ENCODE assay signal across 8 mouse cellular contexts in the genomic region with DNA sequence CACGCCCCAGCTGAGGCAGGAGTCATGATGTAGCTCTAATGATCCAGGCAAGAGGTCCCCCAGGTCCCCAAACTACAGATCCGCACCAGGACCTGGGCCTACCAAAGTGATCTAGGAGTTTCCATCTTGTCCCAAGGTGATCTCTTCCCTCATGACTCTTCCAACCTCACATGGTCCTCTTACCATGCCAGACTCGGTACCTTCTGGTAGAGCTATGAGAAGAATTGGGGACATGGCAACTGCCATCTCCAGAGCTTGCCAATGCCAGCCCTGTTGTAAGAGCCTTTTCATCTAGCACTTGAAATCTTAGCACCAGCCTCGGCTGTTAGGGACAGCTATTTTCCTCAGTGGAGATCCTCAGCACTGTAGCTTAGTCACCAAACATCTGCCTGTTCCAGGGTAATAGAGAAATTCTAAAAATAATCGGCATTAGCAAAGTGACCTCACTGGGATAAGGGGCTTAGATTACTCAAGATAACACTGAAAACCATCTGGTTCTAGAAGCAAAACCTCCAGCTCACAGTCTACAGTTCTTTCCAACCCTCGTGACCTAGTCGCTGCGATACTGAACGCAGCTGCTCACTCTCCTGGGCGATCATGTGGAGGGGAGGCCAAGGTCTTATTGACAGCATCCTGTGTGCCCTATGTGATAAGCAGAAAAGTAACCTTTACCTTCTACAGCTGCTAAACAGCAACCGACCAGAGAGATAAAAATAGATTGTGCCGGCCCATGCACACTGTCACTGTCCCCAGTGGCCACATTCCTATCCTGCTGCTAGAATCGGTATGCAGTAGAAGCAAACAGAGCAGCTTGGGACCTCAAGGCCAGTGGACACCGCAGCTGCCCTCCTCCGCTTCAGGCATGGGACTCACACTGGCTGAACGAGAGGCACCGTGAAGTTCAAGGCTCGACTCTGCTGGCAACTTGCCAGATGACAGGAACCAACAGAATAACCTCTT.
DNase-seq lines count a peak whose midpoint lies in the region; ATAC-seq lines count a peak whose summit lies in the region.

No protein-coding gene starts in this region.

- H3K9me3 ChIP-seq in embryonic facial prominence, embryonic 12.5 days = no peaks in the 10 kb centered on the region
- H3K9me3 ChIP-seq in embryonic facial prominence, embryonic 10.5 days = no peaks in the 10 kb centered on the region
- no peaks in the 10 kb centered on the region for H3K9me3 ChIP-seq in heart, embryonic 10.5 days
- no peaks in the 10 kb centered on the region for H3K9me3 ChIP-seq in liver, embryonic 12.5 days (replicated peaks)

- no peak overlapping the region for H3K9ac ChIP-seq in embryonic facial prominence, embryonic 12.5 days
- H3K9ac ChIP-seq in liver, embryonic 12.5 days = no peak overlapping the region

- peaks cover 15% of the 10 kb centered on the region; the same call in 1 of the 2 replicates for H3K4me1 ChIP-seq in embryonic facial prominence, embryonic 12.5 days
- peaks cover 10% of the 10 kb centered on the region for H3K4me1 ChIP-seq in embryonic facial prominence, embryonic 10.5 days
- peaks cover 52% of the 10 kb centered on the region for H3K4me1 ChIP-seq in heart, embryonic 10.5 days
- H3K4me1 ChIP-seq in liver, embryonic 12.5 days = peaks cover 22% of the 10 kb centered on the region

- H3K27ac ChIP-seq in embryonic facial prominence, embryonic 12.5 days = no peak overlapping the region
- no peak overlapping the region for H3K27ac ChIP-seq in embryonic facial prominence, embryonic 10.5 days (replicated peaks)
- H3K27ac ChIP-seq in heart, embryonic 10.5 days = peak overlapping the region; percentile 82
- peak overlapping the region; percentile 51; the same call in 1 of the 2 replicates for H3K27ac ChIP-seq in liver, embryonic 12.5 days

- no peak overlapping the region for H3K4me3 ChIP-seq in embryonic facial prominence, embryonic 12.5 days
- no peak overlapping the region for H3K4me3 ChIP-seq in embryonic facial prominence, embryonic 10.5 days
- no peak overlapping the region for H3K4me3 ChIP-seq in heart, embryonic 10.5 days
- H3K4me3 ChIP-seq in liver, embryonic 12.5 days = no peak overlapping the region

- ATAC-seq in embryonic facial prominence, embryonic 12.5 days (ENCODE audit: insufficient number of reproducible peaks, insufficient read depth, low FRiP score, low TSS enrichment) = peak; percentile 42; the same call in 1 of the 2 replicates
- ATAC-seq in liver, embryonic 12.5 days = peak; percentile 79
- ATAC-seq in inflammation-experienced regulatory T-cells, adult 6 months = no peak

- H3K27me3 ChIP-seq in embryonic facial prominence, embryonic 12.5 days = no peaks in the 10 kb centered on the region
- H3K27me3 ChIP-seq in embryonic facial prominence, embryonic 10.5 days (replicated peaks; ENCODE audit: low read depth, poor library complexity, severe bottlenecking) = no peaks in the 10 kb centered on the region
- no peaks in the 10 kb centered on the region for H3K27me3 ChIP-seq in heart, embryonic 10.5 days (ENCODE audit: insufficient read depth, poor library complexity, severe bottlenecking)
- no peaks in the 10 kb centered on the region for H3K27me3 ChIP-seq in liver, embryonic 12.5 days (replicated peaks)

- 61% methylated on average over 18 of the region's 18 CpGs for WGBS in embryonic facial prominence, embryonic 12.5 days
- WGBS in embryonic facial prominence, embryonic 10.5 days = 77% methylated on average over 18 of the region's 18 CpGs
- WGBS in heart, embryonic 10.5 days = 28% methylated on average over 18 of the region's 18 CpGs
- 45% methylated on average over 18 of the region's 18 CpGs for WGBS in liver, embryonic 12.5 days (ENCODE audit: insufficient replicate concordance)

- no peak overlapping the region for H3K4me2 ChIP-seq in embryonic facial prominence, embryonic 12.5 days (replicated peaks)
- H3K4me2 ChIP-seq in liver, embryonic 12.5 days = no peak overlapping the region

- H3K36me3 ChIP-seq in embryonic facial prominence, embryonic 12.5 days = no peaks in the 10 kb centered on the region
- H3K36me3 ChIP-seq in embryonic facial prominence, embryonic 10.5 days (replicated peaks) = no peaks in the 10 kb centered on the region
- peaks cover 17% of the 10 kb centered on the region; the same call in 1 of the 2 replicates for H3K36me3 ChIP-seq in heart, embryonic 10.5 days
- peaks cover 26% of the 10 kb centered on the region for H3K36me3 ChIP-seq in liver, embryonic 12.5 days

- no peak for DNase-seq in embryonic facial prominence, embryonic 10.5 days (ENCODE audit: low spot score)
- peak; percentile 58 for DNase-seq in NIH3T3 (ENCODE audit: low read depth)
- DNase-seq in heart, embryonic 10.5 days (ENCODE audit: low spot score) = peak; percentile 89
- DNase-seq in cerebellum, adult 8-10 months = no peak
- no peak for DNase-seq in embryo, embryonic 9.5 days (ENCODE audit: extremely low spot score)

Comparison
In these comparisons a context has a peak if more than half of its experiments do, and no peak if none do; other contexts are left out.
1. H3K27ac ChIP-seq: peak in heart, embryonic 10.5 days (single experiment) and liver, embryonic 12.5 days (single experiment); none in embryonic facial prominence, embryonic 12.5 days (single experiment) and embryonic facial prominence, embryonic 10.5 days (single experiment).
2. DNase-seq: peak in NIH3T3 (single experiment) and heart, embryonic 10.5 days (single experiment); none in embryonic facial prominence, embryonic 10.5 days (single experiment), cerebellum, adult 8-10 months (single experiment) and embryo, embryonic 9.5 days (single experiment).